Mouse (Mus musculus): ENCODE data around the gene N6amt1.
A peak's percentile ranks its signal among the peaks of the same experiment; 100 is the strongest.

Gene N6amt1

DNA sequence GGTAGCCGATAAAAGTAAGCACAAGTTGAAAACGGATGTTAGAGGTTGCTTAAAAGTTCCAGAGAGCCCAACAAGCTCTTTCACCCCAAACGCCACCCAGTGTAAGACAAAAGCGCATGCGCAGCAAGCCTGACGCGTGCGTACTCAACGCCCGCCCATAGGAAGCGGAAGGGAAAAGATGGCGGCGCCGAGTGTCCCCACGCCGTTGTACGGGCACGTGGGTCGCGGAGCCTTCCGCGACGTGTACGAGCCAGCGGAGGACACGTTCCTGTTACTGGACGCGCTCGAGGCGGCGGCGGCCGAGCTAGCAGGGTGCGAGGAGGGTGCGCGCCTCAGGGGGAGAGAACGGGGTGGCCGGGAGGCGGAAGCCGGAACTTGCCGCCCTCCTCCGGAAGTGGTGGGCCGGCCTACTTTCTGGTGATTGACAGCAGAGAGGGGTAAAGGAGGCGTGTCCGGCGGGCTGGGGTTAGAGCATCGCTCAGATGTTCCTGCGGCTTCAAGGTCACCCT, at the start of gene N6amt1:
Gene N6amt1 (plus strand): TSS at position 111 of the 509 bp plus-strand sequence.
- peak; percentile 96 for DNase-seq

GRCm38 (mm10) chr16:87305251-87306011, 48.6 kb upstream of the N6amt1 start:
- DNase-seq = peak; percentile 67

- no peak for DNase-seq
These were observed 46.8 kb upstream of the N6amt1 start for GRCm38 (mm10) chr16:87307109-87307735.

DNA sequence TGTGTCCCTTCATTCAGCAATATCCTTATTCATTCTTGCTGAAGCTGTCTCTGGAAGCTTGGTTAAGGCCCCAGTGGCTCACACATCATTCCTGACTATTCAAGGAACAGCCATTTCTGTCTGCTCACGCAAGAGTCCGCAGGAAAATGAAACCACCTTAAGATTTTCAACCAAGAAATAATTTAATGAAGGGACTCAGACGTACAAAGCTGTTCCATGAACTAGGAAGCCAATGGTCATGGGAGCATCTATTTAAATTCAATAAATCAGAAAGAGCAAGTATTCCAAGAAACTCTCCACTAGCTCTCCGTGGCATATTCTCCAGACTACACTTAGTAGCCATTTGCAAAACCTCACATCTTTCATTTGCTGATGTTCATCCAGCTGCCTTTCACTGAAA, 43.3 kb upstream of the N6amt1 start:
- DNase-seq = no peak

- DNase-seq = peak; percentile 18
These were observed 35.7 kb upstream of the N6amt1 start for GRCm38 (mm10) chr16:87318200-87318811.

DNA sequence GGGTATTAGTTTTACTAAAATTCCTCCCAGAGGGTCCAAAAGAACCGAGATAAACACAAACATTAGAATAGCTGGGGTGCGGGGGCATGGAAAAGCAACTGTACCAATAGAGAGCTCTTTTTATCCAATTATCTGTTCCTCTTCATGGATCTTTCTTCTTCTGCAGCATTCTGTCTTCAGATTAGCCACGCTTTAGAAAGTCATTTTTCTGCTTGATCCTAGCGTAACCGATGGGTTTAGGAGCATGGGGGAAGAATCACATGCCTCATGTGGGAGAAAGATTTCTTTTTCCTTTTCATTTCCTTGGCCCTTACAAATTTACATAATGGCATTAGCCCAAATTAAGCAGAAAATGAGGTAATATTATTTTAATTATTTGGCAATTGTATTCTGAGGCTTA, 35.0 kb upstream of the N6amt1 start:
- no peak for DNase-seq

- no peak for DNase-seq
These were observed 34.3 kb upstream of the N6amt1 start for GRCm38 (mm10) chr16:87319541-87320251.

DNA sequence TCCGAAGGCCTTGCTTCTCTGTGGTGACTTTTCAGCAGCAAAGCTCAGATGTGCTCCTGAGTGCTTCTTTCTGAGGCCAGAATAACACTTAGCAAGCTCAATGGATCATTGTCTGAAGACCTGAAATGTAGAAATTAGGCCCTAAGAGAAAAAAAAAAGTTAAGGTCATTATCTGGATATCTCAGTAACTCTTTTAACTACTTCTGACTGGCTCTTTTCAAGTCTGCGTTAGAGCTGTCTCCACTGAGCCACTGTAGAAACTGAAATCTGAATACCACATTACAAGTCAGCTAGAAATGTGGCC, 33.8 kb upstream of the N6amt1 start:
- DNase-seq = no peak

DNA sequence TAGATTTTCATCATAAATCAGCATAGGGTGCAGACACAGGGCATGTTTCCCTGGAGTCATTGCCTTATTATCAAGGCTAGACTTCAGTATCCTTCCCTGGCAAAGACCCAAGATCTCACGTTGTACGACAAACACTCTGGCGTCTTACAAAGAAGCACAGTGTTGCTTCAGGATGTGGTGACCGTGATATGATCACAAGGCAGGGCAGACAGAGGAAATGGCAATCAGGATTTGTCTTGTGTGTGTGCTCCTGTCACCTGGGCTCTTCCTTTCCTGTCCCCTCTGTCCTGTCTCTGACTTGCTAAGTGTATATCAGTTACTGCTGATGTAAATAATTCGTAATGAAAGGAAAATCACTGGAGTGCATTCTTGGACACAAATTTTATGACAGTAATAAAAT, 29.4 kb upstream of the N6amt1 start:
- peak; percentile 23 for DNase-seq

GRCm38 (mm10) chr16:87329986-87330385, 24.0 kb upstream of the N6amt1 start:
- no peak for DNase-seq

DNA sequence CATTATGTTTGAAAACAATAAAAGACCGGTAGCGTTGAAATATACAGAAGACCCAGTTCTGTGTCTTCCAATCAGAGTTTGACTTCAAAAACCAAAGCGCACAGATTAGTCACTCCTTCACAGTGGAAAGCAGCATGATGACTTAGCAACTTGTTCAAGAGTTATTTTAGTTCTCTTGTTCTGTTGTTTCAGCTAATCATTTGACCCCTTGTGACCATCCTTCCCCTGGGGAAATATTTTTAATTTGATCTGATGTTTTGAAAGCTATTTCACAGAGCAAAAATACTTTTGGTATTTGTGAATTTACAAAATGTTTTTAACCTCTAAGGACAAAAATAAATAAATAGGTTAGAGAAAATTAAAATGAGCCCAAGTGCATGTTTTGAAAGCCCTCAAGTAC, 19.2 kb upstream of the N6amt1 start:
- peak; percentile 42 for DNase-seq

DNA sequence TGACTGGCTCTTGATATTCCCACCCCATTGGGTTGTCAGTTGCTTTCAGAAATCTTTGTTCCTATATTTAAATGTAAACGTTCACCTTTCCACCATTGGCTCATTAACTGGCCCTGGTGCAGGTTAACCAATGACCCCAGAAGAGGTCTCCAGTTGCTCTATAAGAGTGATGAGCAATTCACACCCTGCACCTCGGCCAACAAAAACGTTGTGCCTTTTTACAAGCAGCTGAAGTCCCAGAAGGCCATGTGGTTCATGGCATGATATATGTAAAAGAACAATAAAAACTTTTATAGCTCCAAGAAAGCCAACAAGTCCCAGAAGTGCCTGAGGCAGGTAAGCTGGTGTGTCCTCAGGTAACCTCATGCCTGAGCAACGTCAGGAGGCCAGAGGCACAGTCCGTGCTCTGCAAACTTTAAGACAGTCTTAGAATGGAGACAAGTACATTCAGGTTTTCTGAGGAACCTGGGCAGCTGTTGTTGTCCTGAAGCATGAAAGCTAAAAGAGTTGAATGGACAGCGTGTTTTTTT, 12.9 kb upstream of the N6amt1 start:
- DNase-seq = no peak

DNA sequence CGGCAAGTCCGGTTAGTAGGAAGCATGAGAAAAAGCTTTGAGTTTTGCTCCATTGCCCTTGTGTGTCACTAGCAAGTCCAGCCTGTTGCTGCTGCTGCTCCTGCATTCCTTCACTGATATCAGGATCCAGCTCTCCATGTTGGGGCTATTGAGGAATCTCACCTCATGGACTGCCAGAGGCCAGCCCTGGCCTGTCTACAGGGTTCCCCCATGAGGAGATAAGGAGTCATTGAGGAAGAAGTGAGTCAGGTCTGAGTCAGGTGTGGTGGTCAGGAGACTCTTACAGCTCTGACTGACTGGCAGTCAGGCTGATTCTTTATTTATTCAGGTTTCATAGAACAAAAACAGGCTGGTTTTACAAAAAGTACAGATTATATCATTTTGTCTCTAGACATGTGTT, 5.9 kb upstream of the N6amt1 start:
- DNase-seq = no peak

DNA sequence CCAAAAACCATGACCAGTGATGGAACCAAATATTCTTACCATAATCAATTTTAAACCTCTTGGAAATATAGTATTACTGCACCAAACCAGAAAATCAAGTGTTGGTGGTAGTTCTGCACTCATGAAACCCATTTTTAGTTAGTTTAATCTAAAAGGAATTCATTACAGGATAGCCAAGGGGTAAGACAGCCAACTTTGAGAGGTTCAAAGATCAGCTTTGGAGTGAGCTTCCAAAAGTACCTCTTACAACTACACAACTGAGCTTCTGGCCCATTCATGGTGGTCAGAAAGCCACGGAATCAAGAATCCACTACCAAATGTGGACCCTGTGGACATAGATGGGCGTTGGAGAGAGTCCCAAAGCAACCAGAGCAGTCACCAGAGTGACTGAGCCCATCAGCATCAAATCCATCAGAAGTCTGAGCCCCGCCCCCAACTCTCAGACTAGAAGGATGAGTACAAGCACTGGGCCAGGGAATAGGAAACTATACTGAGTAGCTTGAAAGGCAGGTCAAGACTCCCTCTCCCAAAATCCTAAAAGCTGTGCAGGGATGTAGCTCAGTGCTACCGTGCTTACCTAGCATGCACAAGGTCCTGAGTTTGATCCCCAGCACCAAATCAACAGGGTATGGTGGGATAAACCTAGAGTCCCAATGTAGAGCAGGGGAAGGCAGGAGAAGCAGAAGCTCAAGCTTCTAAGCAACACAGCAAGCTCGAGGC, 2.4 kb upstream of the N6amt1 start:
- DNase-seq = peak; percentile 57

- DNase-seq = peak; percentile 25
These were observed 380 bp upstream of the N6amt1 start for GRCm38 (mm10) chr16:87353605-87354004.

DNA sequence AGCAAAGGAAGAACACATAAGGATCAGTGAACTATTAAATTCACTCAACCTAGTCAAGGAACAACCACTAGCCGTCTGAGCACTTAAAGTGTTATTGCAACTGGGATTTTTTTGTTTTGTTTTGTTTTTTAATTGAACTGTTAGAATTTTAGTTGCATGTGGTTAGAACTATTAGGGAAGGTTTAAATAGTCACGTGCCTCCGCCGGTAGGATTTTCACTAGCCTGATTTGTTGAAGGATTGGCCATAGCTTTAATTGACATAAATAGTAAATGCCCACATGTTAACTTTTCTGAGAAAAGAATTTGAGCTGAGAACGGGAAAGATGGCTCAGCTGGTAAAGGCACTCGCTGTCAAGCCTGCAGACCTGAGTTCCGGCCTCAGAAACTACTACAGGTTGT, 763 bp downstream of the N6amt1 start:
- no peak for DNase-seq

DNA sequence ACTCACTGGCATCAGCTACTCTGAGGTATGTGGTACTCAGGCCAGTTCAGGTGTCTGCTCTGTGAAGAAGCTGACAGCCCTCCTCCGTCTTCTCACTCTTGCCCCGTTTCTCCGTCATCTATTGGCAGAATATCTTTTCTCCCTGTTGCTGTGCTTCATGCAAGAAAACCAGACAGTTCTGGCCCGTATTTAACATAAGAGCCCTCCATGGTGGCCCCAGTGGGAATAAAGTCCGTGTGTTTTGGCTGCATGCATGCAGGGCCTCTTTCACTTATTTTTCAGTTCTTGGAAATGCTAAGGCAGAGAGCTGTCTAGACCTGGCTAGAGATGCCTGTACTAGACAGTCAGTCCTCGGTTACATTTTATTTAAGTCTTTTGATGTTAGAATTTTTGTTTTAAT, 6.1 kb downstream of the N6amt1 start:
- DNase-seq = no peak

DNA sequence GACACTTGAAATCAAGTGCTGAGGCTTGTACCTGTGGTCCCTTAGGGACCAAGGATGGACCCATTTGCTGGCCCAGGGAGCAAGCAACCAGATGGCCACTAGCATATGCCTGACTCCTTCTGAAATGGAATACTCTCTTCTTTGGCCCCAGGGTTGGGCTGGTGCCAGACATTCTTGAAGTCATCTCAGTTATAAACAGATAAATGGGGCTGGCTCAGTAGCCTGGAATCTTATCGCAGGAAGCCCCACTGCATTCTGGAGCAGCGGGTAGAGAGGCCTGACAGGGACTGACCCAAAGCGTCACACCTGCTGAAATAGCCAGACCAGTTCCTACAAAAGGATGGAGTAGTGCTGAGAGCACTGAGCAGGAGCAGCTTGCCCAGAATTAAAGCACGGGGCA, 10.2 kb downstream of the N6amt1 start:
- DNase-seq = peak; percentile 41

GRCm38 (mm10) chr16:87366035-87366434, 12.1 kb downstream of the N6amt1 start:
- peak; percentile 86 for DNase-seq

DNA sequence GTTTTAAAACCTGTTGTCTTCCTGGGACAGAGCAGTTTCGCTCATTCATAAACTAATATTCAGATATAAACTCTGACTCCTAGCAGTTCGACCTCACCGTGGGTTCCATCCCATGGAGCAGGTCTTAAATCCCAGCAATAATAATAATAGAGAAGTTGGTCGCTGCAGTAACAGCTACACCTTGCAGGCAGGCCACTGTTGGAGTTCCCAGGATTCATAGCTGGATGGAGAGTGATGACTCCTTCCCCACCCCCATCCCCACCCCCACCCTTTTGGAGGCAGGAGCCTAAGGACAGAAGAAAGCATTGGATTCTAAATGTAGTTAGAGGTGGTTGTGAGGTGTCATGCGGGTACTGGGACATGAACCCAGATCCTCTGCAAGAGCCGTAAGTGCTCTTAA, 12.5 kb downstream of the N6amt1 start:
- DNase-seq = no peak

GRCm38 (mm10) chr16:87382996-87383395, 29.0 kb downstream of the N6amt1 start:
- DNase-seq = no peak

GRCm38 (mm10) chr16:87384366-87384765, 30.4 kb downstream of the N6amt1 start:
- no peak for DNase-seq
